Mouse (Mus musculus): ENCODE measurements at regions not wholly inside any gene's neighbourhood (a gene's known extent, or its start where the extent isn't known, plus 50 kb on each side); places are given as distances from the start of the nearest gene placed in this dataset.
"Not testable (repeated sequence)": the region's sequence is repeated elsewhere in the genome, so short reads cannot be mapped to it uniquely, and the experiment has no call there.

- DNase-seq (ENCODE audit: extremely low spot score, low read depth, low spot score): no peak
Measured at GRCm38 (mm10) chr6:107010785-107011184, 210.9 kb upstream of the Crbn start.

GRCm38 (mm10) chr6:107012938-107013511 lies 213.1 kb upstream of the Crbn start:
- DNase-seq (ENCODE audit: extremely low spot score, low read depth, low spot score): no peak

- no peak for DNase-seq (ENCODE audit: extremely low spot score, low read depth, low spot score)
Measured at GRCm38 (mm10) chr6:107019126-107019525, 219.2 kb upstream of the Crbn start.

- DNase-seq (ENCODE audit: extremely low spot score, low read depth, low spot score): no peak
Measured at GRCm38 (mm10) chr6:107045177-107045576, 245.3 kb upstream of the Crbn start.

- DNase-seq (ENCODE audit: extremely low spot score, low read depth, low spot score): no peak
Measured at GRCm38 (mm10) chr6:107051604-107052003, 251.7 kb upstream of the Crbn start.

- DNase-seq (ENCODE audit: extremely low spot score, low read depth, low spot score): no peak
Measured at GRCm38 (mm10) chr6:107052180-107052579, 252.3 kb upstream of the Crbn start.

GRCm38 (mm10) chr6:107059001-107059765 lies 259.3 kb upstream of the Crbn start:
- no peak for DNase-seq (ENCODE audit: extremely low spot score, low read depth, low spot score)

- no peak for DNase-seq (ENCODE audit: extremely low spot score, low read depth, low spot score)
Measured at GRCm38 (mm10) chr6:107062886-107063565, 263.1 kb upstream of the Crbn start.

- no peak for DNase-seq (ENCODE audit: extremely low spot score, low read depth, low spot score)
Measured at GRCm38 (mm10) chr6:107070441-107070840, 270.6 kb upstream of the Crbn start.

GRCm38 (mm10) chr6:107092600-107092999 lies 292.7 kb upstream of the Crbn start:
- DNase-seq (ENCODE audit: extremely low spot score, low read depth, low spot score): no peak

GRCm38 (mm10) chr6:107128716-107129115 lies 328.8 kb upstream of the Crbn start:
- no peak for DNase-seq (ENCODE audit: extremely low spot score, low read depth, low spot score)

GRCm38 (mm10) chr6:107167736-107168491 lies 361.7 kb upstream of the Lrrn1 start:
- no peak for DNase-seq (ENCODE audit: extremely low spot score, low read depth, low spot score)

- no peak for DNase-seq (ENCODE audit: extremely low spot score, low read depth, low spot score)
Measured at GRCm38 (mm10) chr6:107218309-107218708, 311.3 kb upstream of the Lrrn1 start.

- no peak for DNase-seq (ENCODE audit: extremely low spot score, low read depth, low spot score)
Measured at GRCm38 (mm10) chr6:107218721-107219120, 310.8 kb upstream of the Lrrn1 start.

- no peak for DNase-seq (ENCODE audit: extremely low spot score, low read depth, low spot score)
Measured at GRCm38 (mm10) chr6:107222602-107223001, 307.0 kb upstream of the Lrrn1 start.

GRCm38 (mm10) chr6:107229843-107230242 lies 299.7 kb upstream of the Lrrn1 start:
- not testable (repeated sequence) for DNase-seq (ENCODE audit: extremely low spot score, low read depth, low spot score)

GRCm38 (mm10) chr6:107237692-107238091 lies 291.9 kb upstream of the Lrrn1 start:
- no peak for DNase-seq (ENCODE audit: extremely low spot score, low read depth, low spot score)

- no peak for DNase-seq (ENCODE audit: extremely low spot score, low read depth, low spot score)
Measured at GRCm38 (mm10) chr6:107243981-107244380, 285.6 kb upstream of the Lrrn1 start.

GRCm38 (mm10) chr6:107280348-107280747 lies 249.2 kb upstream of the Lrrn1 start:
- no peak for DNase-seq (ENCODE audit: extremely low spot score, low read depth, low spot score)

GRCm38 (mm10) chr6:107290850-107291249 lies 238.7 kb upstream of the Lrrn1 start:
- DNase-seq (ENCODE audit: extremely low spot score, low read depth, low spot score): no peak

GRCm38 (mm10) chr6:107303676-107304369 lies 225.7 kb upstream of the Lrrn1 start:
- no peak for DNase-seq (ENCODE audit: extremely low spot score, low read depth, low spot score)
